Mouse (Mus musculus) CH12.LX (cell line): Measurements from ENCODE around the gene Evx2. TPM values are rescaled to one million over a fixed set of nuclear protein-coding genes. Genes with fewer than 3 reads are reported as not detected.

ENCODE experiments used
- DNase-seq: peaks from one replicate; pipeline ENCODE4 v3.0.0-alpha.2; 2013; ENCODE audit errors: extremely low read depth
- H3K27ac ChIP-seq: 2 replicates; pipeline ENCODE4 v1.5.1; 2012; ENCODE audit warnings: low read depth, mild to moderate bottlenecking, control low read depth, moderate library complexity; ENCODE audit not compliant: insufficient read depth
- H3K27me3 ChIP-seq: replicated peaks from 2 replicates; pipeline ENCODE3; 2012; ENCODE audit warnings: inconsistent platforms
- H3K36me3 ChIP-seq, 2 experiments: replicated peaks in 1 of 2; 2 replicates each; pipeline versions ENCODE3 to v1.6.1; 2012; ENCODE audit warnings: inconsistent platforms in 1 of 2, low read length in 1 of 2, mild to moderate bottlenecking in 1 of 2, mixed read lengths in 1 of 2, moderate library complexity in 1 of 2; ENCODE audit not compliant: control insufficient read depth in 1 of 2, insufficient read depth in 1 of 2
- H3K4me1 ChIP-seq, 2 experiments: 2 replicates each; pipeline ENCODE4 v1.6.1; 2012; ENCODE audit warnings: inconsistent platforms in 1 of 2, moderate library complexity in 1 of 2; ENCODE audit not compliant: insufficient read depth in 2 of 2, control insufficient read depth in 1 of 2
- H3K4me2 ChIP-seq: 2 replicates; pipeline ENCODE4 v1.6.1; 2012; ENCODE audit warnings: low read depth, mild to moderate bottlenecking, control low read depth; ENCODE audit not compliant: poor library complexity, insufficient read depth, severe bottlenecking
- H3K4me3 ChIP-seq, 3 experiments: fragments of 150-350 bp in 1 of 3; sonication (generic) in 1 of 3; replicated peaks in 1 of 3; 2 replicates each; pipeline versions ENCODE3 to v1.5.1; 2011 to 2012; ENCODE audit warnings: low read depth in 2 of 3, low read length in 2 of 3, mild to moderate bottlenecking in 2 of 3, moderate library complexity in 2 of 3, control low read depth in 1 of 3, improper control_type of control experiment in 1 of 3, inconsistent platforms in 1 of 3, mixed read lengths in 1 of 3; ENCODE audit not compliant: poor library complexity in 1 of 3
- H3K79me2 ChIP-seq: replicated peaks from 2 replicates; pipeline ENCODE4 v1.6.1; 2012; ENCODE audit warnings: mild to moderate bottlenecking, moderate library complexity; ENCODE audit not compliant: control insufficient read depth, poor library complexity, insufficient read depth, severe bottlenecking; ENCODE audit errors: extremely low read depth
- H3K9ac ChIP-seq: 2 replicates; pipeline ENCODE4 v1.6.1; 2012; ENCODE audit warnings: low read depth, mild to moderate bottlenecking, control low read depth, moderate library complexity; ENCODE audit not compliant: insufficient read depth
- H3K9me3 ChIP-seq: replicated peaks from 2 replicates; pipeline ENCODE3; 2012; ENCODE audit warnings: low read length, inconsistent platforms, mixed read lengths
- BHLHE40 ChIP-seq: IDR thresholded peaks from 2 replicates; pipeline ENCODE4 v1.6.1; 2011; ENCODE audit warnings: mild to moderate bottlenecking, low read depth, low read length, improper control_type of control experiment
- CHD1 ChIP-seq: IDR thresholded peaks from 2 replicates; pipeline ENCODE4 v1.6.1; 2012; ENCODE audit warnings: low read depth, low read length, improper control_type of control experiment, inconsistent platforms
- CHD2 ChIP-seq: IDR thresholded peaks from 2 replicates; pipeline ENCODE4 v1.6.1; 2011; ENCODE audit warnings: low read length, improper control_type of control experiment
- CTCF ChIP-seq, 2 experiments: IDR thresholded peaks in 1 of 2; conservative IDR thresholded peaks in 1 of 2; 2 replicates each; pipeline ENCODE4 v1.5.1; 2011 to 2012; ENCODE audit warnings: low read depth in 2 of 2, low read length in 2 of 2, improper control_type of control experiment in 1 of 2, inconsistent platforms in 1 of 2, mild to moderate bottlenecking in 1 of 2, moderate library complexity in 1 of 2
- ELF1 ChIP-seq: IDR thresholded peaks from 2 replicates; pipeline ENCODE4 v1.6.1; 2014; ENCODE audit warnings: low read depth, mild to moderate bottlenecking, inconsistent platforms, low read length, improper control_type of control experiment
- GABPA ChIP-seq: IDR thresholded peaks from 2 replicates; pipeline ENCODE4 v1.6.1; 2012; ENCODE audit warnings: low read depth, low read length, improper control_type of control experiment, inconsistent platforms; ENCODE audit not compliant: insufficient replicate concordance
- IRF4 ChIP-seq: IDR thresholded peaks from 2 replicates; pipeline ENCODE4 v1.6.1; 2014; ENCODE audit warnings: low read depth, mild to moderate bottlenecking, inconsistent platforms, low read length, improper control_type of control experiment
- KAT2A ChIP-seq: IDR thresholded peaks from 2 replicates; pipeline ENCODE4 v1.6.1; 2012; ENCODE audit warnings: low read length, improper control_type of control experiment, inconsistent platforms; ENCODE audit not compliant: insufficient replicate concordance
- MAFK ChIP-seq: IDR thresholded peaks from 2 replicates; pipeline ENCODE4 v1.6.1; 2011; ENCODE audit warnings: low read length, improper control_type of control experiment; ENCODE audit not compliant: insufficient replicate concordance
- MEF2A ChIP-seq: IDR thresholded peaks from 2 replicates; pipeline ENCODE4 v1.6.1; 2014; ENCODE audit warnings: low read depth, mild to moderate bottlenecking, inconsistent platforms, low read length, improper control_type of control experiment, borderline replicate concordance
- NELFE ChIP-seq: IDR thresholded peaks from 2 replicates; pipeline ENCODE4 v1.6.1; 2011; ENCODE audit warnings: low read depth, low read length, improper control_type of control experiment
- NRF1 ChIP-seq: IDR thresholded peaks from 2 replicates; pipeline ENCODE4 v1.6.1; 2014; ENCODE audit warnings: low read depth, mild to moderate bottlenecking, inconsistent platforms, low read length, improper control_type of control experiment, moderate library complexity
- PAX5 ChIP-seq: IDR thresholded peaks from 2 replicates; pipeline ENCODE4 v1.6.1; 2012; ENCODE audit warnings: low read length, inconsistent platforms, mixed read lengths
- RAD21 ChIP-seq: IDR thresholded peaks from 2 replicates; pipeline ENCODE4 v1.6.1; 2011; ENCODE audit warnings: low read depth, mild to moderate bottlenecking, low read length, improper control_type of control experiment, moderate library complexity
- SMC3 ChIP-seq: IDR thresholded peaks from 2 replicates; pipeline ENCODE4 v1.6.1; 2011; ENCODE audit warnings: low read depth, low read length, improper control_type of control experiment
- TBP ChIP-seq: conservative IDR thresholded peaks from 2 replicates; pipeline ENCODE4 v1.6.1; 2011; ENCODE audit warnings: low read depth, low read length, improper control_type of control experiment
- TCF12 ChIP-seq: IDR thresholded peaks from 2 replicates; pipeline ENCODE4 v1.6.1; 2014; ENCODE audit warnings: low read depth, mild to moderate bottlenecking, inconsistent platforms, low read length, improper control_type of control experiment
- UBTF ChIP-seq: IDR thresholded peaks from 2 replicates; pipeline ENCODE4 v1.6.1; 2012; ENCODE audit warnings: low read depth, mild to moderate bottlenecking, inconsistent platforms, low read length, improper control_type of control experiment, moderate library complexity
- dilution Hi-C: fragments of 300-500 bp; cut with MboI; formaldehyde crosslinking; loops from 2 replicates; pipeline ENCODE4 v1.14.3; 2020; ENCODE audit warnings: low sequenced_read_pairs; ENCODE audit not compliant: extremely low pct_unique_long_range_greater_than_20kb, extremely low pct_ligation_motif_present
- in situ Hi-C: fragments of 300-500 bp; cut with MboI; formaldehyde crosslinking; loops from 3 replicates; pipeline ENCODE4 v1.14.3; 2019; ENCODE audit warnings: low sequenced_read_pairs, low pct_ligation_motif_present, low pct_unique_long_range_greater_than_20kb, mixed read lengths
- polyA plus RNA-seq: library from polyadenylated mRNA; unstranded; fragments of >175 nt; gene quantifications from 2 replicates; pipeline ENCODE4 v1.2.1, GENCODE M21; 2012; ENCODE audit warnings: low read depth; ENCODE audit not compliant: insufficient read length
- total RNA-seq, 2 experiments: library from RNA; depleted of rRNA; stranded (reverse); fragments of 300-350 nt in 1 of 2; fragments of >200 nt in 1 of 2; gene quantifications; 2 replicates each; pipeline ENCODE4 v1.2.3; 2012 to 2014

The Evx2 gene
- total and polyA plus RNA-seq, 3 experiments: not detected

GRCm38 (mm10) chr2:74695813-74696430, 36.6 kb upstream of the Evx2 start:
- Histone ChIP-seq H3K9me3 (peaks cover 24% of the 10 kb centered on the region), H3K9ac (no peak overlapping the region), H3K4me2 (no peak overlapping the region), H3K4me3 (no peak overlapping the region), H3K79me2 (no peaks in the 10 kb centered on the region), H3K4me1 (no peaks in the 10 kb centered on the region), H3K27ac (no peak overlapping the region), H3K27me3 (no peaks in the 10 kb centered on the region), H3K36me3 (no peaks in the 10 kb centered on the region)
- no peak for DNase-seq
- dilution Hi-C loops (no loop called here), in situ Hi-C loops (loop anchor here (10.0 to 25.0 kb wide), 2 partner anchors 449 to 616 kb away; no protein-coding TSS in a partner anchor)
- no peak for TF ChIP-seq BHLHE40
- no peak for TF ChIP-seq CHD1
- TF ChIP-seq KAT2A: no peak
- TF ChIP-seq UBTF: no peak
- no peak for TF ChIP-seq NELFE
- no peak for TF ChIP-seq CHD2
- TF ChIP-seq TCF12: no peak
- TF ChIP-seq NRF1: no peak
- TF ChIP-seq ELF1: no peak
- TF ChIP-seq IRF4: no peak

DNA sequence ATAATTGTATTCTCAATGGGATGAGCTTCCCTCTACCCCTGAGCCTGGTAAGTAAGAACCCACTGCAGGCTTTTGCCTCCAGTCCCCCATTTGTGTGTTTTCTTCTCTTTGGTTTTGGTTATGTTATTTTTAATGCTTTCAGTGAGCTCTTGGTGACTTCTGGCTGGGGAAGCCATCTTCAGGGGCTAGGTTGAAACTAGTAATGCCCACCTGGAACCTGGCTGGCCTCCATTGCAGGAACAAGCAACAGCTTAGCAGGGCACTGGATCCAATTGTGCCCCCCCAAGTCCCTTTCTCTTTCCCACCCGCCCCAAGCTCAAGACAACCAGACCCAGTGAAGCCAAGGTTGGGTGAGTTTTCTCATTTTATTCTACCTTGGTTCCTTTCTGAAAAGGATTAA, 36.0 kb upstream of the Evx2 start:
- Histone ChIP-seq H3K4me2 (no peak overlapping the region), H3K9me3 (peaks cover 24% of the 10 kb centered on the region), H3K27me3 (no peaks in the 10 kb centered on the region), H3K4me1 (no peaks in the 10 kb centered on the region), H3K27ac (no peak overlapping the region), H3K9ac (no peak overlapping the region), H3K4me3 (no peak overlapping the region), H3K36me3 (no peaks in the 10 kb centered on the region), H3K79me2 (no peaks in the 10 kb centered on the region)
- in situ Hi-C loops (loop anchor here (10.0 to 25.0 kb wide), 2 partner anchors 449 to 617 kb away; no protein-coding TSS in a partner anchor), dilution Hi-C loops (no loop called here)
- no peak for DNase-seq
- TF ChIP-seq TBP (no peak), PAX5 (no peak)

GRCm38 (mm10) chr2:74694066-74694465, 34.7 kb upstream of the Evx2 start:
- no peak for TF ChIP-seq GABPA
- peak; percentile 22; the same call in 1 of the 2 replicates for TF ChIP-seq SMC3
- peak; percentile 27 for TF ChIP-seq RAD21
- TF ChIP-seq MEF2A: 0 out of 2 replicates have a peak, but pooled peaks have one; percentile 25
- no peak for TF ChIP-seq MAFK
- TF ChIP-seq CTCF (conservative IDR thresholded peaks at IDR 0.05 in 1 of 2, IDR thresholded peaks at IDR 0.05 in 1 of 2; ENCODE audit: low read depth in 2 of 2, low read length in 2 of 2): peak in 1 of 2 experiments; percentile 68; a peak in 2 of 4 replicates
- Histone ChIP-seq H3K36me3 (no peaks in the 10 kb centered on the region), H3K79me2 (no peaks in the 10 kb centered on the region), H3K9me3 (peaks cover 24% of the 10 kb centered on the region), H3K9ac (no peak overlapping the region), H3K27me3 (no peaks in the 10 kb centered on the region), H3K4me1 (no peaks in the 10 kb centered on the region), H3K4me2 (peak overlapping the region; percentile 54), H3K27ac (no peak overlapping the region), H3K4me3 (peak overlapping the region; percentile 16 to 43 (median 31))
- peak; percentile 54 for DNase-seq
- dilution Hi-C loops: no loop called here
- in situ Hi-C loops: loop anchor here (10.0 to 25.0 kb wide), 2 partner anchors 451 to 618 kb away; no protein-coding TSS in a partner anchor
